ENCODE assay signal across 9 mouse cellular contexts in genomic region chr12:31074355-31074786, GRCm38 (mm10). TPM values are rescaled to one million over a fixed set of nuclear protein-coding genes. Genes with fewer than 3 reads are reported as not detected.
DNase-seq lines count a peak whose midpoint lies in the region; ATAC-seq and TF ChIP-seq lines count a peak whose summit lies in the region.
"Not testable (repeated sequence)": the region's sequence is repeated elsewhere in the genome, so short reads cannot be mapped to it uniquely, and the experiment has no call there.
"Had no signal": no experiment of that assay in that cellular context is flagged by ENCODE, and none has a peak within 500 bp of the region (broad histone marks: within the 10 kb centered on the region; RNA-seq: fewer than 3 reads in every experiment).

No protein-coding gene starts in this region.

- not testable (repeated sequence) for H3K27ac ChIP-seq in forebrain, embryonic 12.5 days; heart, embryonic 14.5 days (replicated peaks in 1 of 2; ENCODE audit: control insufficient read depth in 1 of 2, insufficient read depth in 1 of 2, low read depth in 2 of 2, low read length in 2 of 2); limb, embryonic 14.5 days (replicated peaks; ENCODE audit: low read depth, low read length); lung, postnatal 0 days (ENCODE audit: low read length); neural tube, embryonic 11.5 days (ENCODE audit: low read depth, low read length); thymus, adult 2 months (ENCODE audit: control insufficient read depth, insufficient read depth, low read length)
- 0 out of 2 replicates have a peak overlapping the region, but pooled peaks have one; percentile 23 for H3K27ac ChIP-seq in intestine, embryonic 15.5 days

- peaks cover 47% of the 10 kb centered on the region for H3K27me3 ChIP-seq in forebrain, embryonic 12.5 days
- peaks cover 30% of the 10 kb centered on the region for H3K27me3 ChIP-seq in heart, embryonic 14.5 days (ENCODE audit: control insufficient read depth, insufficient read depth, low read length)
- not testable (repeated sequence) for H3K27me3 ChIP-seq in intestine, embryonic 15.5 days (replicated peaks); thymus, adult 2 months (ENCODE audit: control insufficient read depth, insufficient read depth, low read length)
- H3K27me3 ChIP-seq in limb, embryonic 14.5 days (ENCODE audit: control insufficient read depth, insufficient read depth, low read length): peaks cover 44% of the 10 kb centered on the region
- H3K27me3 ChIP-seq in lung, postnatal 0 days (replicated peaks; ENCODE audit: insufficient read depth, low read length): peaks cover 13% of the 10 kb centered on the region
- peaks cover 32% of the 10 kb centered on the region for H3K27me3 ChIP-seq in neural tube, embryonic 11.5 days (ENCODE audit: control insufficient read depth, insufficient read depth, low read length)

- not testable (repeated sequence) for H3K36me3 ChIP-seq in forebrain, embryonic 12.5 days (replicated peaks); heart, embryonic 14.5 days (ENCODE audit: control insufficient read depth, insufficient read depth, low read length); intestine, embryonic 15.5 days; limb, embryonic 14.5 days (ENCODE audit: control insufficient read depth, insufficient read depth, low read length); lung, postnatal 0 days (ENCODE audit: insufficient read depth, low read length); neural tube, embryonic 11.5 days (ENCODE audit: control insufficient read depth, insufficient read depth, low read length); thymus, adult 2 months (ENCODE audit: control insufficient read depth, insufficient read depth, low read length)

- not testable (repeated sequence) for DNase-seq in limb, embryonic 14.5 days (ENCODE audit: low spot score); neural tube, embryonic 11.5 days (ENCODE audit: low spot score); thymus, adult 2 months
- DNase-seq in lung, postnatal 0 days (ENCODE audit: low spot score): peak; percentile 15

- not testable (repeated sequence) for H3K9me3 ChIP-seq in forebrain, embryonic 12.5 days; heart, embryonic 14.5 days (ENCODE audit: control insufficient read depth, low read length); intestine, embryonic 15.5 days; limb, embryonic 14.5 days (ENCODE audit: control insufficient read depth, low read length); lung, postnatal 0 days (ENCODE audit: low read length); neural tube, embryonic 11.5 days (ENCODE audit: control insufficient read depth, low read length)

- peak overlapping the region; percentile 44; the same call in 1 of the 2 replicates for H3K9ac ChIP-seq in forebrain, embryonic 12.5 days
- H3K9ac ChIP-seq in heart, embryonic 14.5 days (ENCODE audit: low read length): peak overlapping the region; percentile 71
- H3K9ac ChIP-seq in intestine, embryonic 15.5 days: peak overlapping the region; percentile 61
- peak overlapping the region; percentile 31 for H3K9ac ChIP-seq in limb, embryonic 14.5 days (ENCODE audit: low read depth, low read length, severe bottlenecking)
- H3K9ac ChIP-seq in lung, postnatal 0 days (replicated peaks; ENCODE audit: low read depth): peak overlapping the region; percentile 52; the same call in 1 of the 2 replicates
- peak overlapping the region; percentile 27 for H3K9ac ChIP-seq in neural tube, embryonic 11.5 days (ENCODE audit: low read length)

- not testable (repeated sequence) for TF ChIP-seq EP300 in lung, postnatal 0 days (IDR thresholded peaks at IDR 0.05)

- peak; percentile 84 for ATAC-seq in common myeloid progenitor, adult 5-6 weeks (replicated peaks; ENCODE audit: low read depth, poor library complexity, severe bottlenecking)
- peak; percentile 58 for ATAC-seq in forebrain, embryonic 12.5 days (ENCODE audit: low FRiP score)
- not testable (repeated sequence) for ATAC-seq in heart, embryonic 14.5 days (ENCODE audit: insufficient number of reproducible peaks, insufficient read depth, low FRiP score, low read depth); limb, embryonic 14.5 days (ENCODE audit: low FRiP score, low read depth)
- ATAC-seq in intestine, embryonic 15.5 days: peak; percentile 9
- 0 out of 2 replicates have a peak, but pooled peaks have one; percentile 3 for ATAC-seq in lung, postnatal 0 days
- peak; percentile 49 for ATAC-seq in neural tube, embryonic 11.5 days (ENCODE audit: insufficient read depth, low FRiP score, low TSS enrichment)

- WGBS in forebrain, embryonic 12.5 days: under 1% methylated on average over 18 of the region's 18 CpGs
- 0% methylated on average over 15 of the region's 18 CpGs for WGBS in heart, embryonic 14.5 days
- under 1% methylated on average over 14 of the region's 18 CpGs for WGBS in intestine, embryonic 15.5 days
- WGBS in limb, embryonic 14.5 days: 1% methylated on average over 11 of the region's 18 CpGs
- 0% methylated on average over 12 of the region's 18 CpGs for WGBS in lung, postnatal 0 days
- WGBS in neural tube, embryonic 11.5 days: 0% methylated on average over 10 of the region's 18 CpGs
- WGBS in thymus, adult 2 months: under 1% methylated on average over 18 of the region's 18 CpGs

- TF ChIP-seq CTCF in lung, postnatal 0 days (IDR thresholded peaks at IDR 0.05); thymus, adult 2 months (IDR thresholded peaks at IDR 0.05; ENCODE audit: borderline replicate concordance, control insufficient read depth, extremely low read depth, insufficient read depth, low read length, poor library complexity): not testable (repeated sequence)

- peaks cover 16% of the 10 kb centered on the region for H3K4me1 ChIP-seq in forebrain, embryonic 12.5 days
- not testable (repeated sequence) for H3K4me1 ChIP-seq in heart, embryonic 14.5 days (ENCODE audit: control insufficient read depth in 2 of 2, insufficient read depth in 2 of 2, low read length in 2 of 2); intestine, embryonic 15.5 days (replicated peaks); limb, embryonic 14.5 days (ENCODE audit: control insufficient read depth, insufficient read depth, low read length); lung, postnatal 0 days (ENCODE audit: insufficient read depth, low read depth, low read length); neural tube, embryonic 11.5 days (ENCODE audit: control insufficient read depth, insufficient read depth, low read length); thymus, adult 2 months (replicated peaks; ENCODE audit: control insufficient read depth, insufficient read depth, low read length)

- H3K4me3 ChIP-seq in forebrain, embryonic 12.5 days (replicated peaks): peak overlapping the region; percentile 48
- peak overlapping the region; percentile 54 to 58 for H3K4me3 ChIP-seq in heart, embryonic 14.5 days (ENCODE audit: control insufficient read depth in 1 of 2, insufficient read depth in 1 of 2, low read depth in 1 of 2, low read length in 2 of 2)
- H3K4me3 ChIP-seq in intestine, embryonic 15.5 days (replicated peaks): peak overlapping the region; percentile 56
- peak overlapping the region; percentile 47 for H3K4me3 ChIP-seq in limb, embryonic 14.5 days (replicated peaks; ENCODE audit: low read length)
- H3K4me3 ChIP-seq in lung, postnatal 0 days (ENCODE audit: low read depth, low read length): peak overlapping the region; percentile 49
- H3K4me3 ChIP-seq in neural tube, embryonic 11.5 days (ENCODE audit: low read depth, low read length): peak overlapping the region; percentile 46
- peak overlapping the region; percentile 19; the same call in 1 of the 2 replicates for H3K4me3 ChIP-seq in thymus, adult 2 months (ENCODE audit: control insufficient read depth, insufficient read depth, low read length)

- not testable (repeated sequence) for TF ChIP-seq POLR2A in limb, embryonic 14.5 days (IDR thresholded peaks at IDR 0.05; ENCODE audit: borderline replicate concordance, extremely low read depth, insufficient read depth, insufficient read length); thymus, adult 2 months (IDR thresholded peaks at IDR 0.05; ENCODE audit: control insufficient read depth, extremely low read depth, insufficient read depth, low read length, poor library complexity)

- H3K4me2 ChIP-seq in forebrain, embryonic 12.5 days: peak overlapping the region; percentile 89
- H3K4me2 ChIP-seq in heart, embryonic 14.5 days (ENCODE audit: low read length): peak overlapping the region; percentile 99
- H3K4me2 ChIP-seq in intestine, embryonic 15.5 days (replicated peaks): peak overlapping the region; percentile 83
- peak overlapping the region; percentile 91 for H3K4me2 ChIP-seq in limb, embryonic 14.5 days (replicated peaks; ENCODE audit: low read depth, low read length, severe bottlenecking)
- H3K4me2 ChIP-seq in lung, postnatal 0 days (replicated peaks; ENCODE audit: low read depth, low read length): peak overlapping the region; percentile 84
- peak overlapping the region; percentile 94 for H3K4me2 ChIP-seq in neural tube, embryonic 11.5 days (ENCODE audit: low read depth)

RNA-seq across cellular contexts. Expression of gene Fam110c, which starts 0.7 kb away (rescaled TPM):
- 0.63 and 2.5 TPM in 2 replicates for total RNA-seq in common myeloid progenitor, adult 5-6 weeks (2017)
- 0.08 and 0.18 TPM in 2 replicates for polyA plus RNA-seq in forebrain, embryonic 12.5 days (2016; fragmentation: Nextera tagmentation; extraction: Ambion mirVana)
- polyA plus RNA-seq in heart, embryonic 14.5 days (2014; fragmentation: Nextera tagmentation; extraction: Ambion mirVana): 1.5 and 2.4 TPM in 2 replicates
- polyA plus RNA-seq in intestine, embryonic 15.5 days (2015; fragmentation: Nextera tagmentation; extraction: Ambion mirVana): 8.8 and 9.0 TPM in 2 replicates
- 0.03 and 0.09 TPM in 2 replicates for polyA plus RNA-seq in limb, embryonic 14.5 days (2012; rRNA removed)
- 0.40 TPM in 1 of 2 replicates, not detected in the other for polyA plus RNA-seq in limb, embryonic 14.5 days (2014; fragmentation: Nextera tagmentation; extraction: Ambion mirVana)
- 2.7 and 3.1 TPM in 2 replicates for polyA plus RNA-seq in lung, postnatal 0 days (2015; fragmentation: Nextera tagmentation; extraction: Ambion mirVana)
- polyA plus RNA-seq in neural tube, embryonic 11.5 days (2014; fragmentation: Nextera tagmentation; extraction: Ambion mirVana): 0.15 TPM in 1 of 2 replicates, not detected in the other
- polyA plus RNA-seq in thymus, adult 2 months (2012; rRNA removed): 0.40 and 0.51 TPM in 2 replicates
- total RNA-seq: CH12.LX had no signal
